Mouse (Mus musculus) left cerebral cortex, postnatal 36 days (tissue): ENCODE results near the gene Epha10. TPM values are rescaled to one million over a fixed set of nuclear protein-coding genes. Genes with fewer than 3 reads are reported as not detected.
"Not testable (repeated sequence)": the region's sequence is repeated elsewhere in the genome, so short reads cannot be mapped to it uniquely, and the experiment has no call there.

Experiments used
- DNase-seq, 2 experiments: peaks; one replicate each; pipeline ENCODE4 v3.0.0; 2021 to 2022; ENCODE audit warnings: low spot score in 2 of 2, mixed read lengths in 1 of 2
- intact Hi-C: fragments of 180-260 bp; cut with DNase I; formaldehyde crosslinking; loops from one replicate; pipeline ENCODE4 v1.15.1; 2025
- total RNA-seq, 2 experiments: library from RNA; stranded (reverse); gene quantifications; 2 replicates each; pipeline ENCODE4 v1.2.3; 2021

Gene Epha10
- total RNA-seq, 2 experiments from 2014 or later, result 40.4 to 67.2 TPM

GRCm38 (mm10) chr4:124890831-124891230 is 10.1 kb downstream of the Epha10 start:
- no peak for DNase-seq

GRCm38 (mm10) chr4:124893769-124894168 is 13.1 kb downstream of the Epha10 start:
- intact Hi-C loops, result loop anchor here (5.0 kb wide), 1 partner anchor 41 kb away; the partner anchor contains the start of genes 1110065P20Rik and Yrdc
- DNase-seq, result no peak

More at GRCm38 (mm10) chr4:124890831-124891230, 10.1 kb downstream of the Epha10 start:
- intact Hi-C loops, result loop anchor here (5.0 kb wide), 1 partner anchor 39 kb away; the partner anchor contains the start of genes 1110065P20Rik and Yrdc

- intact Hi-C loops, result loop anchor here (5.0 kb wide), 1 partner anchor 42 kb away; the partner anchor contains the start of genes 1110065P20Rik and Yrdc
- DNase-seq, result peak; percentile 73 to 86
These were observed 14.1 kb downstream of the Epha10 start for GRCm38 (mm10) chr4:124894508-124895428.

GRCm38 (mm10) chr4:124898428-124898827 is 17.7 kb downstream of the Epha10 start:
- intact Hi-C loops, result no loop called here
- no peak for DNase-seq

GRCm38 (mm10) chr4:124899906-124900305 is 19.2 kb downstream of the Epha10 start:
- intact Hi-C loops, result no loop called here

GRCm38 (mm10) chr4:124905417-124905816 is 24.7 kb downstream of the Epha10 start:
- intact Hi-C loops, result no loop called here
- DNase-seq, result no peak

More at GRCm38 (mm10) chr4:124899906-124900305, 19.2 kb downstream of the Epha10 start:
- DNase-seq, result no peak

GRCm38 (mm10) chr4:124905971-124906822 is 25.5 kb downstream of the Epha10 start:
- intact Hi-C loops, result no loop called here
- no peak for DNase-seq

- intact Hi-C loops, result no loop called here
- DNase-seq, result no peak
These were observed 47.4 kb downstream of the Epha10 start for GRCm38 (mm10) chr4:124928102-124928501.

GRCm38 (mm10) chr4:124936613-124937471 is 56.1 kb downstream of the Epha10 start, which contains the start of gene 9930104L06Rik:
Gene 9930104L06Rik (plus strand): TSS chr4:124937048.
- DNase-seq, result peak; percentile 96 to 97
- intact Hi-C loops, result no loop called here

- DNase-seq, intact Hi-C loops: not testable (repeated sequence)
These were observed 58.5 kb downstream of the Epha10 start, which contains the start of gene Cdca8 for GRCm38 (mm10) chr4:124939211-124939610. Gene Cdca8 (minus strand): TSS chr4:124939311.

GRCm38 (mm10) chr4:124943022-124943421 is 62.3 kb downstream of the Epha10 start:
- intact Hi-C loops, result loop anchor here (1.0 to 5.0 kb wide), 3 partner anchors 89 to 156 kb away; no protein-coding TSS in a partner anchor
- peak; percentile 60 to 74 for DNase-seq

GRCm38 (mm10) chr4:124943781-124944180 is 63.1 kb downstream of the Epha10 start:
- DNase-seq, result no peak
- intact Hi-C loops, result loop anchor here (1.0 to 5.0 kb wide), 3 partner anchors 89 to 155 kb away; no protein-coding TSS in a partner anchor

GRCm38 (mm10) chr4:124944961-124945360 is 64.3 kb downstream of the Epha10 start:
- intact Hi-C loops, result loop anchor here (5.0 kb wide), 1 partner anchor 87 kb away; no protein-coding TSS in a partner anchor
- DNase-seq, result no peak

GRCm38 (mm10) chr4:124949488-124949887 is 68.8 kb downstream of the Epha10 start:
- intact Hi-C loops, result no loop called here
- no peak for DNase-seq

- DNase-seq, result no peak
- intact Hi-C loops, result no loop called here
These were observed 69.7 kb downstream of the Epha10 start for GRCm38 (mm10) chr4:124950181-124951035.

- intact Hi-C loops, result no loop called here
- DNase-seq, result no peak
These were observed 70.3 kb downstream of the Epha10 start for GRCm38 (mm10) chr4:124951036-124951433.

- intact Hi-C loops, result no loop called here
- no peak for DNase-seq
These were observed 72.8 kb downstream of the Epha10 start for GRCm38 (mm10) chr4:124953546-124953945.

- intact Hi-C loops, result no loop called here
These were observed 76.6 kb downstream of the Epha10 start for GRCm38 (mm10) chr4:124957284-124957683.

More at GRCm38 (mm10) chr4:124957284-124957683, 76.6 kb downstream of the Epha10 start:
- DNase-seq, result no peak
